Mouse (Mus musculus) urinary bladder, postnatal 4 days (tissue): ENCODE measurements at regions not wholly inside any gene's neighbourhood (a gene's known extent, or its start where the extent isn't known, plus 50 kb on each side); places are given as distances from the start of the nearest gene placed in this dataset.

Experiments used
- DNase-seq, 2 experiments: peaks; one replicate each; pipeline ENCODE4 v3.0.0; 2021 to 2022; ENCODE audit warnings: low spot score in 2 of 2

GRCm38 (mm10) chr2:116942321-116942791 lies 63.9 kb downstream of the Tmco5 start:
- DNase-seq = no peak

DNA sequence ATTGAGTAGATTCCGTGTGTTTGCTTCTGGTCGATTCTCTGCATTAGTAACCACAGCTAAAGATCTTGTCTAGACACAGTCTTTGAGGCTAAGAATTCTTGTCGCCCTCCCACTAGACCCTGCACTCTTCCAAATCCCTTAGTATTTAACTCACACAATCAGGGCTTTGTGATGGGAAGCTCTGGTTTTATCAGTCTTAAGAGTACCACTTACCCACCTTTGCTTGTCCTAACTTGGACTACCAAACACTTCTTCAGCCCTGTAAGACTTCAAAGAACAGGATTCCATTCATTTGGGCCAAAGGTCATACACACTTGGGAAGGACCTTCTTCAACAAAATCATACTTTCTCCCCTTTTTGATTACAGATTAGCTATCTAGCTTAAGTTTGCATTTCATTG lies 70.0 kb downstream of the Tmco5 start:
- no peak for DNase-seq

DNA sequence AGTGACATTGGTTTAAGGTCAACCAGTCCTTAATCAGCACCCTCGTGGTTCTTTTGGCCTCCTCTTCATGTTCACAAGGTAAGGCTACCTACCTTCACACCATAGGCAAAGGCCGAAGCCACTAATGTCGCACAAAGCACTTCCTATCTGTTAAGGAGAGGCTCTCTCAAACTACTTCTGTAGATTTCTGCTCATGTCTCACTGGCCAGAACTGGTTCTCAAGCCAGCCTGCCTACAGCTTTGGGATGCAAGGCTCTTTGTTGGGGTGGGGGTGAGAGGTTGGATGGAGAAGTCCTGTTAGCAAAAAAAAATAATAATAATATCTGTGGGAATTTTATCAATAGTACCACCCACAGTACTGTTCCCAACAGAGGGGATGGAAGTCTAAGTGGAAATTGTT lies 71.2 kb downstream of the Tmco5 start:
- DNase-seq = no peak

GRCm38 (mm10) chr2:116950154-116950553 lies 71.7 kb downstream of the Tmco5 start:
- DNase-seq = no peak

- DNase-seq = no peak
Measured at GRCm38 (mm10) chr2:116951481-116951880, 73.0 kb downstream of the Tmco5 start.

- DNase-seq = no peak
Measured at GRCm38 (mm10) chr2:116954280-116954679, 75.8 kb downstream of the Tmco5 start.

DNA sequence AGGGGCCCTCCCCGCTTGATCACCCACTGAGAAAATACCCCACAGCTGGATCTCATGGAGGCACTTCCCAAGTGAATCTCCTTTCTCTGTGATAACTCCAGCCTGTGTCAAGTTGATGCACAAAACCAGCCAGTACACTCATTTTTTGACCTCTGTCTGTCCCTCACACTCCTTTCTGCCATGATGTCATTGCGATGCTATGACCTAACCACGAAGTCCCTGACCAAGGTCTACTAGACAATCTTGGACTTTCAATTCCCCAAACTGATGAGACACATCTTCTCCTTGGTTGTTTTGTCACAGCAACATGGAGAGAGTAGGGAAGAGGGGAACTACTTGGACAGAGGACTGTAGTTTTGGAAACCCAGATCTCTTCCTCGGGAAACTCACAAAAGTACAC lies 76.4 kb downstream of the Tmco5 start:
- DNase-seq = no peak

DNA sequence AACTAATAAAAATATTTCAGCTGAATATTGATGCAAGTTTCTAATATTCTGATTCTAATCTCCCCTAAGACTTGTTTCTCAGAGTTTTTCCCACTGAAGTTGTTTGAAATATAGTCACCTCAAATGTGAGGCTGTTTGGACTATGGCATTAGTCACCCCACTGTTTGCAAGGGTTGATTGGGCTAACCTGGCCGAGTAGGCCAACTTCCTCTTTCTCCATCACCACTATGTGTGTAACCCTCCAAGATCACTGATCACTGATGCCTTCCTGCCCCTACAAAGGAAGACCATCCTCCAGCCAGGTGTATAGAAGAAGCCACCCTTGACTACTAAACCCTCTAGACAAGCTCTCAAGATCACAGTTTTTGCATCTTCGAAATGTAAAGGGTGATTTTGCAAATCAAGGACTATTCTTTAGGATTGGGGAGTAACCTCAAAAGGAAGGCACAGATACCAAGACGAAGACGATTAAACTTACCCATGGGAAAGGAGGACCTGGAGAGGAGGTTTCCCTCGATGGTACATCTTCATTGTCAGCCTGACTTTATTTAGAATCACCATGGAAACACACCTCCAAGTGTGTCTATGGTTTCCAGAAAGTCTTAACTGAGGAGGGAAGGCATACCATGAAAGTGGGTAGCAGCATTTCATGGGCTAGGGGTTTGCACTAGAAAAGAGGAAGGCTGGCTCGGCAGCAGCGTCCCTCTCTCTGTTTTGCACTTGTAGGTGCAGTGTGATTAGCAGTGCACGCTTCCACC lies 84.8 kb downstream of the Tmco5 start:
- DNase-seq = no peak

DNA sequence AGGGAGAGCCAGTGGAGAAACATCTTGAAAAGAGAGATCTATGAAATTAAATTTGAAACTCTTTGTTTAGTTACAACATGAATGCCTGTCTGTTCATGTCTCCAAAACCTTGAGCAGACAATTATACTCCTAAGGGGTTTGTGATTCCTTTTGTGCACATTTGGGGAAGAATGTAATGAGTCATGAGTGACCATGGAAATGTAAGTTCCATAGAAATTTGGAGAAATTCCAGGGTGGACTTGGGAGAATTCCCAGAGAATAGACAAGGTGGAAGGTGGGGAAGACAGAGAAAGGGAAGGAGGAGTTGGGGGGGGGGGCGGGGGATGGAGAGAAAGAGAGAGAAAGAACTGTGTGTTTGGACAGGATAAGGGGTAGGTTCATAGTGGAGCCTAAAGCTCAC lies 87.8 kb downstream of the Tmco5 start:
- no peak for DNase-seq

GRCm38 (mm10) chr2:116971666-116972613 lies 93.4 kb downstream of the Tmco5 start:
- no peak for DNase-seq

GRCm38 (mm10) chr2:116972614-116972985 lies 94.1 kb downstream of the Tmco5 start:
- no peak for DNase-seq

GRCm38 (mm10) chr2:116973441-116973840 lies 95.0 kb downstream of the Tmco5 start:
- DNase-seq = no peak

DNA sequence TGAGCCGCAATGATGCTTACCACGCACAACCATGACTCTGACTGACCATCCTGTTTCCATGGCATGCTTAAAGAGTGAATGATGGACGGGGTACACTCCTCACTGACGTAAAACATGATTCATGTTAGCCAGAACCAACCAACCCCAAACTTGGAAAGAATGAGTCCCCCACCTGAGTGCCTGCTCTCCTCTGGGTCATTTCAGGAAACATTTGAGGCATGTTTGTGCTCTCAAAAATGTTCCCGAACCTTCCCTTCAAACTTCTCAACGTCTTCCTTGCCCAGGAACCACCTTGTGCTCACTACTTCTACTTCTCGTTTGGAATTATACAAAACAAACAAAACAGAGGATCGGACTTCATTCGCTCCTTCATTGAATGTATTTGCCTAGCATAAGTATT lies 95.7 kb downstream of the Tmco5 start:
- DNase-seq = no peak

DNA sequence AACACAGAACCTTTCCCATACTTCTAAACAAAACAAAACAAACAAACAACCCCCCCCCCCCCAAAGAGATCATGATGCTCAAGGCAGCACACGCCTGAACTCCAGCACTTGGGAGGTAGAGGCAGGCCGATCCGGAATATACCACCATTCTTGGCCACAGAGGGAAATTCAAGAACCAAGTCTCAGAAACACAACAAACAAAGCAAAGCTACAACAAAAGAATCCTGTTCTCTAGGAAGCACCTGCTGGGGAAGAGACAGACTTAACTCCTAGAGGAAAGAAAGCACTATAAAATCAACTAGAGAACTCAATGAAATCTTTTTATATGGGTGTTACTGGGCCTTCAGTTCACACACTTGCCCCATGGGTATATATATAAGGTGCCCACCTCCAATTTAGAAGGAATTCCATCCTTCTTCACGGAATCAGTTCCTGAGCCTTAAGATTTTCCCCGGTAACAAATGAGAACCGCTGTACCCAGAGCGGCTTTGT lies 96.1 kb downstream of the Tmco5 start:
- no peak for DNase-seq

DNA sequence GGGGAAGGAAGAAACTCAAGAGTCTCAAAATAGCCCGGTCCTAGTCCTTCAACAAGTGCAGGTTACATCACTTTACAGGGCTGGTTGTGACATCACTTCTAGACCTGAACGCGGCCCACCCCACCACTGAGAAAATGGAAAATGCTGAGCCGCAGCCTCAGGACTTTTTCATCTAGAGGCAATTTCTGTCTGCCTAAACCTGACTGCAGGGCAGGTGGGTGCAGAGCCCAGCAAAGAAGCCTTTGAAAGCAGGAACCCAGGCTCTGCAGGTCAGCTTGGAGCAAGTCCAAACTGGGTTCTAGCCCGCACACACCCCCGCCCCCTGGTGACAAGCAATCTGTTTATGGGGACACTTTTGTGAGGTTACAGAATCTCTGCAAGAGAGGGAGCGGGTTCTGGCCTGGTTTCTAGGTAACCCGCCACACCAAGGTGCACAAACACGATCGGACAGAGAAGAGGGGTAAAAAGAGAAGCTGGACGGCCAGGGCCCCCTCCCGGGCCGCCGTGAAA lies 96.7 kb downstream of the Tmco5 start:
- peak in 1 of 2 experiments; percentile 37 for DNase-seq

DNA sequence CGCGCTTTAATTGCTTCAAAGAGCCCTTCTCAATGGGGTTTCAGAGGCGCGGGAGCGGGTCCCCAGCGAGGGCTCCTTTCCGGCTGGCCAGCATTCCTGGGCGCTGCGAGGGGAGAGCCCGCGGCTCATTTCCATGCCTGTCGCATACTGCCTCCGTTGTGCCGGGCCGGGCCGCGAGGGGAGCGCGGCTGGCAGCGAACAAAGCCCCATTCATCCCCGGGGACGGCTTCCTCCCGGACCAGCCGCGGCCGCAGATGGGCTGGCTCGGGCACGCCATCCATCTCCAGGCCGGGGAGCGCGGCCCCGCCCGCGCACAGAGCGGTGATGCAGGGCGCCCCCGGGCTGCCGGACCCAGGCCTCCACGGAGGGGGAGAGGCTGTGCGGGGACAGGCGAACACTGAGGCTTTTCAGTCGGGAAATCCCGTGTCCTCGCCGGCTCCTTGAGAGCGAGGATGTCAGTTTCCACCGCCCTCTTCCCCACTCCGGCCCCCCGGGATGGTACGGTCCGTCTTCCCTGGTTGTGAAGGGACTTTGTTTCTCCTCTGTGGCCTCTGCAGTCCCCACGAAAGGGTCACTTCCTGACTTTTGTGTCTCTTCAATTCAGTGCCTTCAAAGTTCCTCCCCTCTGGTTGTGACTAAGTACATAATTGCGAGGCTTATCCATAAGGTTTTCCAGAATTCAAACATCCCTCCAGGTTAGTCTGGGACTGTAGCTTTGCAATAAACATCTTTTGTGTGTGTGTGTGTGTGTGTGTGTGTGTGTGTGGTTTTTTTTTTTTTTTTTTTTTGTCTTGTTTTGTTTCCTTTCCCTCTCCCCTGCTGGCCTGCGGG lies 97.3 kb downstream of the Tmco5 start:
- DNase-seq = peak; percentile 76 to 78

- DNase-seq = no peak
Measured at GRCm38 (mm10) chr2:116976432-116976750, 97.9 kb downstream of the Tmco5 start.

GRCm38 (mm10) chr2:116976951-116977503 lies 98.5 kb downstream of the Tmco5 start:
- DNase-seq = no peak

DNA sequence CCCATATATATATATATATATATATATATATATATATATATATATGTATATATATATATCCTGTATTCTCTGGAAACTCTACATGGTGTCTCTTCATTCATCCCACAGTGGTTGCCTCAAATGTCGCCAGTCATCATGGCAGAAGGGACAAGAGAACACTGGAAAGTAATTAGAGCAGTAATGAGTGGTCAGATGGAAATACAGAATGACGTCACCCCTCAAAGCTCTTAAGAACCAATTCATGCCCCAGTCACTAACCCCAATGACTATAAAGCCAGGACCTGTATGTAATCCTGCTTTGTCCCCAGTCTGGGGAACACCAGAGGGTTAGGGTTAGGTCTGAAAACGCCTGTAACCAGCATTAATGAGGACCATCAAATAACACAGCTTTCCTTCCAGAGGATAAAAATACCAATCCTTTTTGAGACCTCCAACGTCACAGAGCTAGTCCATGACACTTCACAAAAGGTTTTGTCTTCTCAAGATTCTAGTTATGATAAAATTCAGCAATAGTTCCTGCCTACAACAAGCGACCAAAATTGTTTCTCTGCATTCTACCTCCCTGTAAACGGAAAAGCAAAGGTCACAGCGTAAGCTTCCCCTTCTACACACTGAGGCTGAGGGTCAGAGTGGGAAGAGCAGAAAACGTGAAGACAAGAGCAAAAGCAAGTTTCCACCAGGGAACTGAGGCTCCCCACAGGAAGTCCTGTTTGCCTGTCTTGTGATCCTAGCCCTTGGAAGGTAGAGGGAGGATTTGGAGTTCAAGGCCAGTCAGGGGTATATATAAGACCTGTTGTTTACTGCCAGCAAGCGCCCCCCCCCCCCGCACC lies 99.5 kb downstream of the Tmco5 start:
- no peak for DNase-seq

DNA sequence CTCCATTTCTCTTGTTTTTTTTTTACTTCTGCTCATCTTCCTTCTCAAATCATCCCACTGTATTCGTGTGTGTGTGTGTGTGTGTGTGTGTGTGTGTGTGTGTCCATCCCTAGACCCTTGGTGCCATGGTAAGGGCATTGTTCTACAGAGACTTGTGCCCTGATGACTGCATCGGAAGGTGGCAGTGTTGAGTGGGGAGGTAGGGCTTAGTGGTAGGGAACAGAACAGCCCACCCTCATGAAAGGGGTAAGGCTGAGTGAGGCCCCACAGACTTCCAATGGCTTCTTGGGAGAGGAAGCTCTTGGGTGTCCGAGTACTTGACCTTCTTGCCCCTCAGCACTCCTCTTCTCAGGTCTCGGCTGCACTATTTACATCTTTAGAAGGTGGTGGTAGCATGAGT lies 100.3 kb downstream of the Tmco5 start:
- DNase-seq = no peak
